Mouse (Mus musculus) 416B (cell line): ENCODE measurements around the gene Abca7.

Experiments
- DNase-seq: peaks from one replicate; pipeline ENCODE4 v3.0.0; 2011; ENCODE audit warnings: low read depth

The Abca7 gene

DNA sequence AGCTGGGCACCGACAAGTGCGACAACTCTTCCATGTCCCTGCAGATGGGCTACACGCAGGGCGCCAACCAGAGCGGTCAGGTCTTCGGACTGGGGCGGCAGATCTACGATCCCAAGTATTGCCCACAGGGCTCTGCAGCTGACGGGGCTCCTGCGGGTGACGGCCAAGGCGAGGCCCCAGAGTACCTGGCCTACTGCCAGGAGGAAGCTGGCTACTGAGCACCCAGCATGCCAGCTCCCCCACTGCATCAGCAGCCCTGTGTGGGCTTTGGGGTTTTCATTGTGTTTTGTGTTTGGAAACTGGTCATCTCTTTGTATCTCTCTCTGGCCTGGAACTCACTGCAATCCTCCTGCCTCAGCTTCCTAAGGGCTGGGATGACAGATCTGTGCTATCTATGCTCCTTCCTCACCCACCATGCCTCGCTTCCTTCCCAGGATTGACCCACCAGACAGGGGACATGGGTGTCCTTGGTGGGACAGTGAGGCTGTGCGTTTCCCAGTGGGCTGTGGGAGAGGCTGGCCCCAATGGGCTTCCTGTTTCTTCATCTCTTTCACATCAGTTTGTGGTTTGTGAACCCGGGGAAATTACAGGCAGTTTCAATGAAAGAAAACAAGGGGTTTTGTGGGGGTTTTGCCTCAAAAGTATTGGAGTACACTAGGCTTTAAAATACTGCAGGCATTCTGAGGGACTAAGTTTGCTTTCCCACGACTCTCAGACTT, 1.7 kb upstream of the Abca7 start:
- peak; percentile 90 for DNase-seq

DNA sequence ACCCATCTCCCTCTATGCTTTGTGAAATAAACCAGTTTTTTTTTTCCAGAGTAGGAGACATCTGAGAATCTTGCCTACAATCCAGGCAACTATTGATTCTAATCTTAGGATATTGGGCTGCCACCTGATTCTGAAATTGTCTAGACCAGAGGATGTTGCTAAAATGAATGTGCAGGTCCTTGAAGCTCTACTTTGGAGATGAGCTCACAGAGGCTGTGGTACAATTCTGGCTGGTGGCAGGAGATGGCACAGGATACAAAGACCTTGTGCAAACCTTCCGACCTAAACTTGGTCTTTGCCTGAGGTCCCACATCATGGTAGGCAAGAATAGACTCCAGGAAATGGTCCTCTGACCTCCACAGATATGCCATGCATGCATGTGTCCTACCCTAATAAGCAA, 658 bp upstream of the Abca7 start:
- peak; percentile 58 for DNase-seq

DNA sequence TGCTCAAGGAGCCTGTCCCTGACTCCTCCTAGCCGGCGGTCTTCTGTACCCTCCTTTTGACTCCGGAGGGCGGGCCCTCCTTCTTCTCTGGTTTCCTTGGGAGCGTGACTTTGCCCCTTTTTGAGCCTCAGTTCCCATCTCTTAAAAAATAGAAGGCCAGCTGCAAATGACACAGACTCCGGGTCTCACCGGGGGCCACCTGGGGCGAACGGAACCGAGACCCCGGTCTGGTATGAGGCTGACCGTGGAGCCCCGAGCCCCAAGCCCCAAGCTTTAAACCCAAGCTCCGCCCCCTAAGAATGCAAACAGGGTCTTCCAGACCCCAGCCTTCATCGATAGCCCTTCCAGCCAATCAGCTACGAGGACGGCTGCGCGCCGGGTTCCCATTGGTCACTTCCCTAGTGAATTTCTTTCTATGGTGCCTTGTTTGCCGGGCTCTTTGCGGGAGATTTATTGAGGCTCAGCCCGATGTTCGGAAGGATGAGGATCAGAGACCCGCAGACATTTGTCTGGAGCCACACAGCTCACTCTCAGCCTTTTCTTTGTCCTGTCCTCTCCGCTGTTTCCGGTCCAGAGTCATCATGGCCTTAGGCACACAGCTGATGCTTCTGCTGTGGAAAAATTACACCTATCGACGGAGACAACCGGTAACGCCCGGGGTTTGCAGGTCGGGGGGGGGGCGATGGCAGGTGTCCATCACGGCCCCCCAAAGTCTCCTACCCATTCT, 903 bp downstream of the Abca7 start:
- DNase-seq = peak; percentile 89

DNA sequence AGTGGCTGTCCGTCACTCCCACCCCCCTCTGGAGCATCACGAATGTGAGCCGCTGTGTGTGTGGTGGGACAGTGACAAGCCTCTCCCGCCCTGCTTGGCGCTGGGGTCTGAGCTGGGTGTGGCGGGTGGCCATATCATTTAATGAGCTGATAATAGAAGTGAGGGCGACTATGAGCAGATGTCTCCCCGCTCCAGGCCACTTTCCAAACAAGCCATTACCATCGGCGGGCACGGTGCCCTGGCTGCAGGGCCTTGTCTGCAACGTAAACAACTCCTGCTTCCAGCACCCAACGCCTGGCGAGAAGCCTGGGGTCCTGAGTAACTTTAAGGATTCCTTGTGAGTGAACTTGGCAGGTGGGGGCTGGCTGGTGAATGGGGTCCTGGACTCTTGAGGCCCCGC, 1.5 kb downstream of the Abca7 start:
- no peak for DNase-seq

DNA sequence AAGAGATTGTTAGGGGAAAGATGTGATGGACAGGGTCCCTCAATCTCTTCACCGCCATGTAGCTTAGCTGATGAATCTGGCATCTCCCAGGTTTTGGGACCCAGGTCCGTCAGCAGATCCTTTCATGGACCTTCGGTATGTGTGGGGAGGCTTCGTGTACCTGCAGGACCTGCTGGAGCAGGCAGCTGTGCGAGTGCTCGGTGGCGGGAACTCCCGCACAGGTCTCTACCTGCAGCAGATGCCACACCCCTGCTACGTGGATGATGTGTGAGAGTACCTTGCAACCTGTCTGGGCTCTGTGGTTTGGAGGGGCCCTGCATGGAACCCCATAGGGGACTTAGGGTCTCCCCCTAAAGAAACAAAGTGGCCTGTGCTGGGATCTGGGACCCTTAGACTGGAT, 5.7 kb downstream of the Abca7 start:
- DNase-seq = no peak

DNA sequence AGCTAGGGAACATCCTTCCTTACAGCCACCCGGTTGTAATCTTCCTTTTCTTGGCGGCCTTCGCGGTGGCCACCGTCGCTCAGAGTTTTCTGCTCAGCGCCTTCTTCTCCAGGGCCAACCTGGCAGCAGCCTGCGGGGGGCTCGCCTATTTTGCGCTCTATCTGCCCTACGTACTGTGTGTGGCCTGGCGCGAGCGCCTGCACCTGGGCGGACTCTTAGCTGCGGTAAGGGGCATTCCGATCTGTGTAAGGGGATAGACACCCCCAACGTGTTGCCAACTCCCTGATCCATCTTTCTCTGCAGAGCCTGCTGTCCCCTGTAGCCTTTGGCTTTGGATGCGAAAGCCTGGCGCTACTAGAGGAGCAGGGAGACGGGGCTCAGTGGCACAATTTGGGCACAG, 6.5 kb downstream of the Abca7 start:
- no peak for DNase-seq

DNA sequence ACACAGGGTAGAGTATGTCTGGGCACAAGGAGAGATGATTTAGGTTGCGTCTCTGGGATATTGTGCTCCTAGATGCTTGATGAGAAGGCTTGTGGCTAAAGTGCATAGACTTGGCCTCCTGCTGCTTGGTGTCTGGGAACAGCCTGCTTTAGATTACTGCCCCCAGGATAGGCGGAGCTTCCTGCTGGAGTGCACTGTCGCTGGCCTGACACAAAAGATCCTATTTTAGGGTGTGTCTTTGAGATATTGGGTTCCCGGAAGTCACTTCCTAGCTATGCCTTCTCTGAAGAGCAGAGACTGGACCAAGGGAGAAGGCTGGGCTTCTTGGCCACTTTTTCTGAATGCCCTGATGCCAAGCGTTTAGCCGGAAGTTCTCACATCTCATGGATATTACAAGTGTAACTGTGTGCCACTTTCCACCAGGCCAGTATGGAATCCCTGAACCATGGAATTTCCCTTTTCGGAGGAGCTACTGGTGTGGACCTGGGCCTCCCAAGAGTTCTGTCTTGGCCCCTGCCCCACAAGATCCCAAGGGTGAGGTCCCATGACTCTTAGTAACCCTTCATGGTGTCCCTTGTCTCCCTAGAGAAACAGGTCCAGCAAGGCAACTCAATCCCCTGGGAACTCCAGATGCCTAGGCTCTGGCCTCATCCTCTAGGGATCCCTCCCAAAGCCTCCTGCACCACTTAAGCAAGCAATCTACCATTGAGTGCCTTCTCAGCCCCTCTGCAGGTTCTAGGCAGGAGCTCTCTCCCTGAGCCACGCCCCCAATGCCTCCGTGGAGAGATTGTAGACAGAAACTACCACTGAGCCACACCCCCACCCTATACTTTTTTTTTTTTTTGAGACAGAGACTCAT, 7.3 kb downstream of the Abca7 start:
- DNase-seq = no peak

DNA sequence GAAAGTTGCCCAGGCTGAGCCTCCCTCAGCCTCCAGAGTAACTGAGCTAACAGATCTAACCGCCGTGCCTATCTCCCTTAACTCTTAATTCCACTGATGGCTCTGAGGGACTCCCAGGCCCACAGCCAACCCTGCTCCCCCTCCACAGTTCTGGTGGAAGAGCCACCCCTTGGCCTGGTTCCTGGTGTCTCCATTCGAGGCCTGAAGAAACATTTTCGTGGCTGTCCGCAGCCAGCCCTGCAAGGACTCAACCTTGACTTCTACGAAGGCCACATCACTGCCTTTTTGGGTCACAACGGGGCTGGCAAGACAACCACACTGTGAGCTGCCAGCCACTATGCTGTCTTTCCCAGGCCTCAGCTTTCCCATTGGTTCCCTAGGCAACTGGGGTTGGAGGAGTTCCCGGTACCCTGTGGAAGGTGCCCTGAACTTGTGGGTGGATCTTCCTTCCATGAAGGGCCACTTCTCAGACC, 8.0 kb downstream of the Abca7 start:
- DNase-seq = no peak

DNA sequence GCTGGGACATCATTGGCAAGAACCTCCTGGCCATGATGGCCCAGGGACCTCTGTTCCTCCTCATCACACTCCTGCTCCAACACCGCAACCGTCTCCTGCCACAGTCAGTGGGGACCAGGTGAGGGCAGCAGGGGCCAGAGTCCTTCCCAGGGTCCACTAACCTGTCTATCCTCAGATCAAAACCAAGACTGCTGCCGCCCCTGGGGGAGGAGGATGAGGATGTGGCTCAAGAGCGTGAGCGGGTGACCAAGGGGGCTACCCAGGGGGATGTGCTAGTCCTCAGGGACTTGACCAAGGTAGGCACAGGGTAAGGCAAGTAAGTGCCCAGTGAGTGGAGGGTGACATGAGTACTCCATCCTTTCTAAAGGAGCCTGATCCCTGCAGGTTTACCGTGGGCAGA, 15.4 kb downstream of the Abca7 start:
- DNase-seq = no peak

DNA sequence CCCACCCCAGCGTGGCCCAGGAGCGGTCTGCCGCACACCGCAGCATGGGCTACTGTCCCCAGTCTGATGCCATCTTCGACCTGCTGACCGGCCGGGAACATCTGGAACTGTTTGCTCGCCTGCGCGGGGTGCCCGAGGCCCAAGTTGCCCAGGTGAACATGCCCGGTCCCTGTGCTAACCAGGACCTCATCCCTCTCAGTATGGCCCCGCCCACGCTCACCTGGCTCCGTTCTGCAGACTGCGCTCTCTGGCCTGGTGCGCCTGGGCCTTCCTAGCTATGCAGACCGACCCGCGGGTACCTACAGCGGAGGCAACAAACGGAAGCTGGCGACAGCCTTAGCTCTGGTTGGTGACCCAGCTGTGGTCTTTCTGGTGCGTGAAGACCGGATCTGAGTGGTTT, 17.3 kb downstream of the Abca7 start:
- DNase-seq = no peak

DNA sequence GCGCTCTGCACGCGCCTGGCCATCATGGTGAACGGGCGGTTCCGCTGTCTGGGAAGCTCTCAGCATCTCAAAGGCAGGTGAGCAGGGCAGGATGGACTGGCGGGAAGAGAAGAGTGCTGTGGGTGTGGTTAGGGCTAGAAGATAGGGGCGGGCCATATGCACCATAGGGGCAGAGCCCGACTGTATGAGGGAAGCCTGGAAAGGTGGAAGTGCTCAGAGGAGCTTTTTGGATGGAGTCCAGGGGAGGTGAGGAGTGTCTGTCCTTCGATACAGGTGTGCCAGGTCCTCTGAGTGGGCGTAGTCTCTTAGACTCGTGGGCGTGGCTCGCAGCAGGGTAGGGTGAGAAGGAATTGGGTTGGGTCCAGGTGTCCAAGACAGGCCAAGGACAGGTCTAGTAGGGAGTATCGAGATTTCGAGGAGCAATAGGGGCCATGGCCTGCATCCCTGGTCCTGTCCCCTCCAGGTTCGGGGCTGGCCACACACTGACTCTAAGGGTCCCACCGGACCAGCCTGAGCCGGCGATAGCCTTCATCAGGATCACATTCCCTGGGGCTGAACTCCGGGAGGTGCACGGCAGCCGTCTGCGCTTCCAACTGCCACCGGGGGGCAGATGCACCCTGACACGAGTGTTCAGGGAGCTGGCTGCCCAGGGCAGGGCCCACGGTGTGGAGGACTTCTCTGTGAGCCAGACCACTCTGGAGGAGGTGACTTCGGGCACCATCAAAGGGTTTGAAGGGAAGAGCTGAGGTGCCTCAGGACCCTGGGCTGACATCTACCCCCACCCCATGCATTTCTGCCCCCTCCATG, 18.4 kb downstream of the Abca7 start:
- peak; percentile 60 for DNase-seq

DNA sequence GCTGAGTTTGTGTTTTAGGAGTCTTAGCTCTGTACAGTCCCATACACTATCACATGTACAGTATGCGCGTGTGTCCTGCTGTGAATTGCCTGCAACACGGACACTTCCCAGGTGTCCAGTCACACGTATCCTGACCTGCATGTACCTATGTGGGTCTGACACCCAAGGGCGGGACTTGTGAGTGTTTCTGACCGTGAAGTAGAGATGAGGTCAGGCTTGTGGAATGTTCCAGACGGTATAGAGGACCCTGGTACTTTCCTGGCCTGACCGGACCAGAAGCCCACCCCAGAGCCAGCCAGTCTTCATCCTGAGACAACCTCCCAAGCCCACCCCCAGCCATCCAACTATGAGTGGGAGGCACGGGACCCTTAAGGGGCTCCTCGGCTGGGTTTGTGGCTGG, 19.3 kb downstream of the Abca7 start:
- DNase-seq = no peak

DNA sequence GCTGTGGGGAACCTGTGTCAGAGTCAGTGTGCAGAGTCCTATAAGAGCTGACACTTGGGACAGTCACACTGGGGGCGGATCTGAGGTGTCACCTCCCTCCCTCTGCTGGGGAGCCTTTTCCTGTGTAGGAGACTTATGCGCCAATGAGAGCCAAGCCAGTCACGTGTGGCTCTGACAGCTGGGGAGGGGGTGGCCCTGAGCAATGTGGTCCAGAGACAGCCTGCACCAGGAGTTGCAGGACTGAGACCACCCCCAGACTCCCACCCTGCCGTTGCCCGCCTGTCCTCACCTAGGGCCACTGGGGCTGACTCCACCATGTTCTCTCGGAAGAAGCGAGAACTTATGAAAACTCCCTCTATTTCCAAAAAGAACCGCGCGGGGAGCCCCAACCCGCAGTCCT, 20.2 kb downstream of the Abca7 start, which contains the start of gene Arhgap45:
Arhgap45 (plus strand) TSS at position 143 of the 400 bp plus-strand sequence.
- DNase-seq = peak; percentile 96

DNA sequence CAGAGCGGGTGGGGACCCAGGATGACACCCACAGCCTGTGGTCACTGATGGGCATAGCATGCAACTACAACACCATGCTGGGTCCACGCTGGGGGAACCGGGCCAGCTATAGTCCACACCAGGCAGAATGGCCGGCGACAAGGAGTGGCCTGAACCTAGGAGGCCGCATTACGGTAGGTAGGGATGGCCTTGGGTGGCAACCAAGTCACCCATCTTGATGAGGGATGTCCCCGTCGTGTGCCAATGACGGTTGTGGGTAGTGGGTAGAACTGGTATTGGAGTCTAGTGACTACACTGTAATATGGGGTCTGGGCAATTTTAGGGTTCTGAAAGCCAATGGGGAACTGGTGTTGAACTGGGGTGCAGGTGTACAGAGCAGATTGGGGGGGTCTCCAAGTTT, 20.6 kb downstream of the Abca7 start:
- peak; percentile 76 for DNase-seq

DNA sequence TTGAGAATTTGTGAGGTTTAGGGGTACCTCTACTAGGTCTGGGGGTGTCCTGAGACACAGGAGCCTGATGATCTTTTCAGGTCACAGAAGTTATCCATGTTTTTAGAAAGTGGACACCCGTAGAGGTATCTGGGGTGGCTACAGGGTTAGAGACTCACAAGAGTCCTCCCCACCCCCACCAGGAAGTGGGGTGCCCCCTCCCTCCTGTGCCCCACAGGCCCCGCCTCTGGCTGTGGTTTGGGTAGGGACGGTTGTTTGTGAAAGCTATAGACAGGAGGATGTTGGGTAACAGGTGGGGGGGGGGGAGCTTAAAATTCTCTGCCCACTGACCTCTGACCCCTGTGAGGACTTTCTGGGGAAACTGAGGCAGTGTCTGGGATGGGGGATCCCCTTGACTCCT, 21.1 kb downstream of the Abca7 start:
- peak; percentile 94 for DNase-seq

DNA sequence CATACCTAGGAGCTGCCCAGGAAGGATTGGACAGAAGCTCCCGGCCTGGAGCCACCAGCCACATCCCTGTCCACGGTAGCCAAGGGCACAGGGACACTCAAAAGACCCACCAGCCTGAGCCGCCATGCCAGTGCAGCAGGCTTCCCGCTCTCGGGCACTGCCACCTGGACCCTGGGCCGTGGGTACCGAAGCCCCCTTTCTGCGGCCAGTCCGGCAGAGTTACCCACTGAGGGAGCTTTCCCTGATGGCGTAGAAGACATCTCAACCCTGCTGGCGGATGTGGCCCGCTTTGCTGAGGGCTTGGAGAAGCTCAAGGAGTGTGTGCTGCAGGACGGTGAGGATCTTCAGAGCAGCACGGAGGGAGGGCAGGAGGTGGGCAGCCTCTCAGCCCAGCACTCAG, 21.5 kb downstream of the Abca7 start:
- no peak for DNase-seq

DNA sequence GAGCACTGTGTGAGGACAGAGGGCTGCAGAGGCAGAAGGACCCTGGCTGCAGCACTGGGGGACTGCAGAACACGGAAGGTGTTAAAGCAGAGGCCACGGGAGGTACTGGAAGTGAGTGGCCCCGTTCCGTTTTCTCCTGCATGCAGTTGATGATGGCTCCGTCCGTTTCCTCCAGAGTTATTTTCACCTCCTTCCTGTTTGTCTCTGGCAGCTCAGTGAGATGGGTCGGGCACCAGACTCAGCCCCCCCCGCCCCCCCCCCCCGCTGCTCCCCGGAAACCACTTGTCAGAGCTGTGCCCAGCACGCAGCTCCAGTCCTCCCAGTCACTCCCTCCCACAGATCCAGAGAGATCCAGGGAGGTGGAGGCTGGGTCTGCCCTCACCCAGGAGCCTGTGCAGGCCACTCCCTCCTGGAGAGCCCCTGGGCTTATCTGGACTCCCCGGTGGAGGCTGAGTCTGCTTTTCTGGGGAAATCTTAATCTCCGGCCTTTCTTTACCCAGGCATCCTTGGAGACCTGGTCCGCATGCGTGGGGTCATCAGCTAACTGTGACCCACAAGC, 22.5 kb downstream of the Abca7 start:
- peak; percentile 60 for DNase-seq

DNA sequence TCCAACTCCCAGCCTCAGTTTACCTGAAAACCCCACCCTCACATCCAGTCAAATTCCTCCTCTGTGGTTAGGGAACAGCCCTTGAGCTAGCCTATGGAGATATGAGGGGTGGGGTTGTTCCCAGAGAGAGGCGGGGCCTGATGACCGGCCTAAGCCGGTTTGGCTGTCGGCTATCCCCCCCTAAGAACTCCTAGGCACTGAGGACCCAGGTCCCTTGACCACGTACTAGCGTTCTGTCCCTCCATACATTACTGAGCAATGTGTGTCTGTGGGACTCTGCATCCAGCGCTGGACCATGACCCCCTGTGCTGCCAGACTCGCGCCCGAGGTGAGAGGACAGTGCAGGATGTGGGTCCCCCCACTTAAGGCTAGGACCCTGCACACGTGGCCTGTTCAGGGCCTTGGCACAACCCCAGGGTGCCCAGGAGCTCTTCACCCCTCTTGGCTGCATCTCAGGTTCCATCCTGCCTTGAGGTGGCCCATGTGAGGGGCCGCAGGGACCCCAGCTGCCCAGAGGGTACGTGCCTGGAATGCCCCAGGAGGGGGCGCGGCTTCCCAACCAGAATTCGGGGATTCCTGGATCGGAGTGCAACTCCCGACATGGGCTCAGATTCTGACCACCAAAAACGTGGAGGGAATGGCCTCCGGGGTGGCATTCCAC, 23.3 kb downstream of the Abca7 start:
- DNase-seq = no peak

DNA sequence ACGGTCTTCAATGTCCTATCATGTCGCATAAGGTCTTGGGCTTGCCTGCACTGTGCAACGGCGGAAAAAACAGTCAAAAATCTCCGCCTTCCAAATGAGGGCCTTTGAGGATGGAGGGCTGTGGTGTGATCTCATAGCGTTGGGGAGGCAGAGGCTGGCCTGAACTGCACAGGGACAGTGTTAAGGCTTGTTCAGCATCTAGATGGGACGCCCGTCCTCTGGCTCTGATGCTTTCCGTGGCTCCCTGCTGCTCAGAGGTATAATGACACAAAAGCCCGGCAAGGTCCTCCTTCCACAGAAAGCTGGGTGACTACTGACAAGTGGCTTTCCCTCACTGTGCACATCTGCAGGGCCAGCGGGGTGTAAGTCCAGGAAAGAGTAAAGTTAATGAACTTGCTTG, 23.9 kb downstream of the Abca7 start:
- DNase-seq = no peak

DNA sequence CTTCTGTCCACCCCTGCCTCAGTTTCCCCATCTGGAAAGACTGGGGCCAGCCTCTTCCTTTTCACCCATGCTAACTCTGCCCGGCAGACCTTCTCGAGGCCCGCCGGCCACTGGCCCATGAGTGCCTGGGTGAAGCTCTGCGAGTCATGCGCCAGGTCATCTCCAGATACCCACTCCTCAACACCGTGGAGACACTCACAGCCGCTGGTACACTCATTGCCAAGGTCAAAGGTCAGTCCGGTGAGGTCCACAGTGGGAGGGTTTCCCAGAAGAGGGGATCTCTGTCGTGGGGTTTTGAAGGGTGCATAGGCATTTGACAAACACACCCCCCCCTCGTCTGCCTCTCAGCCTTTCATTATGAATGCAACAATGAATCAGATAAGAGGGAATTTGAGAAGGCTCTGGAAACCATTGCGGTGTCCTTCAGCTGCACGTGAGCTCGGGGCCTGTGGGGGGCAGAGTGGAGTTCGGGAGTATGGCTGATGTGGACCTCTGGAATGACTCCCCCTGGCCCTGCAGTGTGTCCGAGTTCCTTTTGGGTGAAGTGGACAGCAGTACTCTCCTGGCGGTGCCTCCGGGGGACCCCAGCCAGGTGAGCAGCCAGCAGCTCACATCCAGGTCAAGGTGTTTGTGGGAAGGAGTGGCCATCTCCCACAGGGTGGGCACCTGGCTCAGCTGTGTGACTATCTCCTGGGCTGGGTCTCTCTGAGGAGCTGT, 24.5 kb downstream of the Abca7 start:
- DNase-seq = peak; percentile 37
